Mouse (Mus musculus): Measurements from ENCODE around the gene Col4a4. TPM values are rescaled to one million over a fixed set of nuclear protein-coding genes. Genes with fewer than 3 reads are reported as not detected.
A peak's percentile ranks its signal among the peaks of the same experiment; 100 is the strongest.

Col4a4 gene
- polyA plus RNA-seq, 1 experiment from 2014 or later: 0.92 TPM

GRCm38 (mm10) chr1:82577339-82577738, 9.3 kb downstream of the Col4a4 start:
- Histone ChIP-seq H3K4me3 (no peak overlapping the region), H3K9me3 (replicated peaks) (no peaks in the 10 kb centered on the region), H3K4me2 (no peak overlapping the region), H3K4me1 (replicated peaks) (peaks cover 9% of the 10 kb centered on the region), H3K27ac (no peak overlapping the region), H3K36me3 (no peaks in the 10 kb centered on the region), H3K9ac (no peak overlapping the region), H3K27me3 (no peaks in the 10 kb centered on the region)
- WGBS: 71% methylated on average over 10 of the region's 10 CpGs
- no peak for ATAC-seq (replicated peaks; ENCODE audit: insufficient number of reproducible peaks, insufficient read depth, low FRiP score, low read depth)

- no peaks in the 10 kb centered on the region for H3K9me3 ChIP-seq (replicated peaks)
- no peak for ATAC-seq (replicated peaks; ENCODE audit: insufficient number of reproducible peaks, insufficient read depth, low FRiP score, low read depth)
Observed at GRCm38 (mm10) chr1:82576182-82576581, 10.5 kb downstream of the Col4a4 start.

DNA sequence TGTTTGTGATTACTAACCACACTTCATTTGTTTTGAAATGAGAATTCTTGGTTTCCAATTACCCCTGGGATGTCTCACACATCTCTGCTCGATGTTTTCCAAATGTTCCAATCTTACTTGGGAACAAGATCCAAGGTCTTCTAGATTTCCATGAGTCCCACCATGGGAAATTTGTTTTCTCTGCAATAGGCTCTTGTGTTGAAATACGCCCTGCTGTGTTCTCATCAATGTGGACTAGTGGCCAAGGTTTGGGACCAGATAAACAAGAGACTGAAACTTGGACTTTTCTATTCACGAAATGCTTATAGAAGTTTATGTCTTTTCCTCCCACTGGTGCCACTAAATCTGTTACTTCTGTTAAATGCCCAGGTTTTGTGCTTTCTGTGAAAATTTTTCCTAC, 11.0 kb downstream of the Col4a4 start:
- Histone ChIP-seq H3K9ac (no peak overlapping the region), H3K9me3 (replicated peaks) (no peaks in the 10 kb centered on the region), H3K27ac (no peak overlapping the region), H3K36me3 (no peaks in the 10 kb centered on the region), H3K4me1 (replicated peaks) (peaks cover 9% of the 10 kb centered on the region), H3K4me2 (no peak overlapping the region), H3K4me3 (no peak overlapping the region), H3K27me3 (no peaks in the 10 kb centered on the region)
- WGBS: 83% methylated on average over 3 of the region's 3 CpGs
- no peak for ATAC-seq (replicated peaks; ENCODE audit: insufficient number of reproducible peaks, insufficient read depth, low FRiP score, low read depth)

More at GRCm38 (mm10) chr1:82576182-82576581, 10.5 kb downstream of the Col4a4 start:
- H3K27ac ChIP-seq: no peak overlapping the region
- H3K27me3 ChIP-seq: no peaks in the 10 kb centered on the region
- H3K36me3 ChIP-seq: no peaks in the 10 kb centered on the region
- H3K9ac ChIP-seq: no peak overlapping the region
- peaks cover 9% of the 10 kb centered on the region for H3K4me1 ChIP-seq (replicated peaks)
- H3K4me3 ChIP-seq: no peak overlapping the region
- 80% methylated on average over 2 of the region's 2 CpGs for WGBS
- no peak overlapping the region for H3K4me2 ChIP-seq

- Histone ChIP-seq H3K4me1 (replicated peaks) (no peaks in the 10 kb centered on the region), H3K27ac (no peak overlapping the region), H3K27me3 (no peaks in the 10 kb centered on the region), H3K4me2 (no peak overlapping the region), H3K9ac (no peak overlapping the region), H3K9me3 (replicated peaks) (no peaks in the 10 kb centered on the region), H3K4me3 (no peak overlapping the region), H3K36me3 (no peaks in the 10 kb centered on the region)
- 68% methylated on average over 1 of the region's 1 CpGs for WGBS
- no peak for ATAC-seq (replicated peaks; ENCODE audit: insufficient number of reproducible peaks, insufficient read depth, low FRiP score, low read depth)
Observed at GRCm38 (mm10) chr1:82571758-82572157, 14.9 kb downstream of the Col4a4 start.

- no peak overlapping the region for H3K4me3 ChIP-seq
- H3K9me3 ChIP-seq (replicated peaks): no peaks in the 10 kb centered on the region
- no peak overlapping the region for H3K4me2 ChIP-seq
- H3K9ac ChIP-seq: no peak overlapping the region
- H3K27ac ChIP-seq: no peak overlapping the region
- H3K4me1 ChIP-seq (replicated peaks): no peaks in the 10 kb centered on the region
- H3K27me3 ChIP-seq: no peaks in the 10 kb centered on the region
- WGBS: 67% methylated on average over 4 of the region's 4 CpGs
- H3K36me3 ChIP-seq: no peaks in the 10 kb centered on the region
- ATAC-seq (replicated peaks; ENCODE audit: insufficient number of reproducible peaks, insufficient read depth, low FRiP score, low read depth): no peak
Observed at GRCm38 (mm10) chr1:82569405-82569804, 17.2 kb downstream of the Col4a4 start.

GRCm38 (mm10) chr1:82560223-82560622, 26.4 kb downstream of the Col4a4 start:
- Histone ChIP-seq H3K4me2 (no peak overlapping the region), H3K4me3 (no peak overlapping the region), H3K9me3 (replicated peaks) (no peaks in the 10 kb centered on the region), H3K36me3 (no peaks in the 10 kb centered on the region), H3K9ac (no peak overlapping the region), H3K27me3 (peaks cover 5% of the 10 kb centered on the region; the same call in 1 of the 2 replicates), H3K4me1 (replicated peaks) (no peaks in the 10 kb centered on the region), H3K27ac (no peak overlapping the region)
- WGBS: 42% methylated on average over 4 of the region's 4 CpGs
- ATAC-seq (replicated peaks; ENCODE audit: insufficient number of reproducible peaks, insufficient read depth, low FRiP score, low read depth): no peak

DNA sequence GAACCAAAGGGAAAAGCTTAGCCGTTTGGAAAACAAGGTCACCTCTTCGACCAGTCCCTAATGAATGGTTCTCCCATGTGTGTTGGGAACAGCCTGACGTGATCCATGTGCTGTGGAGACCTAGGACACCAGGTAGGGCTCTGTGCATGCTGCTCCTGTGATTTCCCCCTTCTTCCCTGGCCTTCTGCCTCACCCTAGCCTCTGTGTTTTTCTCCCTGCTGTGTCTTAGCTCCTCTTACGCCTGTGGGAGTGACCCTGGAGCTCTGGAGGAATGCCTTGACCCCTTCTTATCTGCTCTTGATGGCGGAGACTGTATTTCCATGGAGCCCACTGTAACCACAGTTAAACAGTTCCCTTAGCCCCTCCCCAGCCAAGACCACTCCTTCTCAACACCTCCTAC, 31.8 kb downstream of the Col4a4 start:
- WGBS: 42% methylated on average over 5 of the region's 5 CpGs
- H3K9ac ChIP-seq: no peak overlapping the region
- peaks cover 5% of the 10 kb centered on the region; the same call in 1 of the 2 replicates for H3K27me3 ChIP-seq
- no peaks in the 10 kb centered on the region for H3K36me3 ChIP-seq
- peak; percentile 55 for ATAC-seq (replicated peaks; ENCODE audit: insufficient number of reproducible peaks, insufficient read depth, low FRiP score, low read depth)
- H3K9me3 ChIP-seq (replicated peaks): no peaks in the 10 kb centered on the region
- H3K4me2 ChIP-seq: peak overlapping the region; percentile 43
- H3K4me1 ChIP-seq (replicated peaks): peaks cover 5% of the 10 kb centered on the region; the same call in 1 of the 2 replicates
- H3K4me3 ChIP-seq: no peak overlapping the region
- H3K27ac ChIP-seq: peak overlapping the region; percentile 5; the same call in 1 of the 2 replicates

DNA sequence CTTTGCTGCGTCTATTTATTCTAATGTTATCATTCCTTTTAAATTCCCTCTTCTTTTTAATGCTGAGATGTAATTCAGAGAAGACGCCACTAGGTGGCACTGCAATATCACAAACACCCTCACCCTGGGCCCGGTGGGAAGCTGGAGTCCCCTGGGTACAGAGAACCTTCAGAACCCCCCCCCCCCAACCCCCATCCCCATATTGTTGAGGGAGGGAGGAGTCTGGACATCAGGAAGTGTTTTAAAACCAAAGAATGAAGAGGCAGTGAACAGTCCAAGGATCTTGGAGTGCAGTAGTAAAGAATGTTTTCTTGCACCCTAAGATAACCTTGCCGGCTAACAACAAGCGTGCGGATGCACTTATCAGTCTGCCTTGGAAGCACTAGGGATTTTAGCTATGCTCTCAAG, 32.2 kb downstream of the Col4a4 start:
- H3K9ac ChIP-seq: no peak overlapping the region
- H3K4me2 ChIP-seq: peak overlapping the region; percentile 43
- no peaks in the 10 kb centered on the region for H3K9me3 ChIP-seq (replicated peaks)
- H3K4me3 ChIP-seq: no peak overlapping the region
- peaks cover 5% of the 10 kb centered on the region; the same call in 1 of the 2 replicates for H3K27me3 ChIP-seq
- 0 out of 2 replicates have a peak overlapping the region, but pooled peaks have one; percentile 5 for H3K27ac ChIP-seq
- H3K36me3 ChIP-seq: no peaks in the 10 kb centered on the region
- WGBS: 7% methylated on average over 6 of the region's 6 CpGs
- peak; percentile 72 for ATAC-seq (replicated peaks; ENCODE audit: insufficient number of reproducible peaks, insufficient read depth, low FRiP score, low read depth)
- H3K4me1 ChIP-seq (replicated peaks): peaks cover 5% of the 10 kb centered on the region; the same call in 1 of the 2 replicates

GRCm38 (mm10) chr1:82545199-82545960, 41.3 kb downstream of the Col4a4 start:
- no peaks in the 10 kb centered on the region for H3K27me3 ChIP-seq
- no peaks in the 10 kb centered on the region for H3K36me3 ChIP-seq
- H3K27ac ChIP-seq: no peak overlapping the region
- no peak overlapping the region for H3K4me2 ChIP-seq
- no peaks in the 10 kb centered on the region for H3K9me3 ChIP-seq (replicated peaks)
- H3K4me1 ChIP-seq (replicated peaks): no peaks in the 10 kb centered on the region
- WGBS: 78% methylated on average over 8 of the region's 8 CpGs
- ATAC-seq (replicated peaks; ENCODE audit: insufficient number of reproducible peaks, insufficient read depth, low FRiP score, low read depth): no peak
- H3K4me3 ChIP-seq: no peak overlapping the region
- no peak overlapping the region for H3K9ac ChIP-seq

GRCm38 (mm10) chr1:82544419-82545185, 42.0 kb downstream of the Col4a4 start:
- no peak for ATAC-seq (replicated peaks; ENCODE audit: insufficient number of reproducible peaks, insufficient read depth, low FRiP score, low read depth)
- Histone ChIP-seq H3K4me3 (no peak overlapping the region), H3K9me3 (replicated peaks) (no peaks in the 10 kb centered on the region), H3K27ac (no peak overlapping the region), H3K4me2 (no peak overlapping the region), H3K27me3 (no peaks in the 10 kb centered on the region), H3K36me3 (no peaks in the 10 kb centered on the region), H3K4me1 (replicated peaks) (no peaks in the 10 kb centered on the region), H3K9ac (no peak overlapping the region)
- 73% methylated on average over 6 of the region's 6 CpGs for WGBS

- no peaks in the 10 kb centered on the region for H3K27me3 ChIP-seq
- H3K4me3 ChIP-seq: no peak overlapping the region
- no peaks in the 10 kb centered on the region for H3K36me3 ChIP-seq
- no peaks in the 10 kb centered on the region for H3K4me1 ChIP-seq (replicated peaks)
- H3K27ac ChIP-seq: no peak overlapping the region
- ATAC-seq (replicated peaks; ENCODE audit: insufficient number of reproducible peaks, insufficient read depth, low FRiP score, low read depth): no peak
- H3K9me3 ChIP-seq (replicated peaks): no peaks in the 10 kb centered on the region
- no peak overlapping the region for H3K4me2 ChIP-seq
- WGBS: 94% methylated on average over 2 of the region's 2 CpGs
- no peak overlapping the region for H3K9ac ChIP-seq
Observed at GRCm38 (mm10) chr1:82543934-82544333, 42.7 kb downstream of the Col4a4 start.

All from heart, embryonic 15.5 days (tissue).